Mouse (Mus musculus) activated CD4-positive, CD25-positive, alpha-beta regulatory T cell, adult 4 months (primary cell): ENCODE data around the gene Snx22. TPM values are rescaled to one million over a fixed set of nuclear protein-coding genes. Genes with fewer than 3 reads are reported as not detected.

Source experiments
- polyA plus RNA-seq, 2 experiments: library from polyadenylated mRNA; unstranded; fragments of 100-300 nt; shearing (Covaris generic); gene quantifications; one replicate each; pipeline ENCODE4 v1.2.1; 2017

Gene Snx22
- polyA plus RNA-seq, 2 experiments from 2014 or later: 0.79 to 2.5 TPM

Other genes starting within 250 kb of the Snx22 start
- 1 to 10 TPM; 1.8 to 2.3 TPM for gene Zfp609, start 242.2 kb downstream of the Snx22 start, polyA plus RNA-seq
- 10 to 100 TPM; 52.7 to 80.6 TPM for gene Pclaf, start 179.5 kb downstream of the Snx22 start, polyA plus RNA-seq
- gene Trip4, start 160.9 kb downstream of the Snx22 start, polyA plus RNA-seq: 10 to 100 TPM; 36.1 to 38.1 TPM
- gene Csnk1g1, start 160.8 kb downstream of the Snx22 start, polyA plus RNA-seq: 10 to 100 TPM; 40.6 to 53.7 TPM
- 100 to 1,000 TPM; 542 to 636 TPM for gene Ppib, start 9.5 kb downstream of the Snx22 start, polyA plus RNA-seq
- 10 to 100 TPM; 71.4 to 82.3 TPM for gene Snx1, start 56.9 kb upstream of the Snx22 start, polyA plus RNA-seq
- 100 to 1,000 TPM; 180 to 193 TPM for gene Ciao2a, start 56.9 kb upstream of the Snx22 start, polyA plus RNA-seq
- gene Dapk2, start 88.5 kb upstream of the Snx22 start, polyA plus RNA-seq: 1 to 10 TPM in 1 of 2 experiments, under 1 TPM in 1; 0.82 to 2.6 TPM